Mouse (Mus musculus) embryo, embryonic 10.5 days (tissue): ENCODE measurements around the gene Pla2g12b.
"Not testable (repeated sequence)": the region's sequence is repeated elsewhere in the genome, so short reads cannot be mapped to it uniquely, and the experiment has no call there.

ENCODE experiments used
- DNase-seq: peaks from one replicate; pipeline ENCODE4 v3.0.0-alpha.2; 2015; ENCODE audit warnings: low spot score

Pla2g12b gene

GRCm38 (mm10) chr10:59402899-59403792, at the start of gene Pla2g12b:
TSS of gene Pla2g12b (plus strand) at chr10:59403660.
- no peak for DNase-seq

GRCm38 (mm10) chr10:59354120-59354519, 49.3 kb upstream of the Pla2g12b start:
- no peak for DNase-seq

GRCm38 (mm10) chr10:59355020-59355419, 48.4 kb upstream of the Pla2g12b start:
- DNase-seq, result no peak

GRCm38 (mm10) chr10:59358744-59359143, 44.7 kb upstream of the Pla2g12b start:
- DNase-seq, result no peak

- no peak for DNase-seq
Measured at GRCm38 (mm10) chr10:59363208-59363607, 40.3 kb upstream of the Pla2g12b start.

GRCm38 (mm10) chr10:59364551-59364950, 38.9 kb upstream of the Pla2g12b start:
- DNase-seq, result no peak

GRCm38 (mm10) chr10:59365804-59366589, 37.5 kb upstream of the Pla2g12b start:
- no peak for DNase-seq

GRCm38 (mm10) chr10:59366746-59367145, 36.7 kb upstream of the Pla2g12b start:
- DNase-seq, result no peak

- no peak for DNase-seq
Measured at GRCm38 (mm10) chr10:59367206-59367605, 36.3 kb upstream of the Pla2g12b start.

- DNase-seq, result no peak
Measured at GRCm38 (mm10) chr10:59368729-59369128, 34.7 kb upstream of the Pla2g12b start.

- no peak for DNase-seq
Measured at GRCm38 (mm10) chr10:59369426-59369825, 34.0 kb upstream of the Pla2g12b start.

- no peak for DNase-seq
Measured at GRCm38 (mm10) chr10:59377906-59378305, 25.6 kb upstream of the Pla2g12b start.

- DNase-seq, result no peak
Measured at GRCm38 (mm10) chr10:59378728-59379127, 24.7 kb upstream of the Pla2g12b start.

- DNase-seq, result no peak
Measured at GRCm38 (mm10) chr10:59379927-59380326, 23.5 kb upstream of the Pla2g12b start.

- DNase-seq, result no peak
Measured at GRCm38 (mm10) chr10:59380411-59380821, 23.0 kb upstream of the Pla2g12b start.

- DNase-seq, result not testable (repeated sequence)
Measured at GRCm38 (mm10) chr10:59381563-59381962, 21.9 kb upstream of the Pla2g12b start.

GRCm38 (mm10) chr10:59386951-59387350, 16.5 kb upstream of the Pla2g12b start:
- DNase-seq, result no peak

GRCm38 (mm10) chr10:59389652-59390051, 13.8 kb upstream of the Pla2g12b start:
- no peak for DNase-seq

- no peak for DNase-seq
Measured at GRCm38 (mm10) chr10:59391907-59392306, 11.6 kb upstream of the Pla2g12b start.

- DNase-seq, result not testable (repeated sequence)
Measured at GRCm38 (mm10) chr10:59395461-59395860, 8.0 kb upstream of the Pla2g12b start, which contains the start of gene Gm10273. TSS of gene Gm10273 (plus strand) at chr10:59395632.

GRCm38 (mm10) chr10:59403793-59404149, 311 bp downstream of the Pla2g12b start:
- DNase-seq, result no peak

GRCm38 (mm10) chr10:59408499-59408898, 5.0 kb downstream of the Pla2g12b start:
- no peak for DNase-seq

GRCm38 (mm10) chr10:59410264-59410663, 6.8 kb downstream of the Pla2g12b start:
- no peak for DNase-seq
